Mouse (Mus musculus) cerebellum, adult 9-10 months (tissue): ENCODE measurements at regions not wholly inside any gene's neighbourhood (a gene's known extent, or its start where the extent isn't known, plus 50 kb on each side); places are given as distances from the start of the nearest gene placed in this dataset.

Experiments used
- DNase-seq: peaks from one replicate; pipeline ENCODE4 v3.0.0; 2022

DNA sequence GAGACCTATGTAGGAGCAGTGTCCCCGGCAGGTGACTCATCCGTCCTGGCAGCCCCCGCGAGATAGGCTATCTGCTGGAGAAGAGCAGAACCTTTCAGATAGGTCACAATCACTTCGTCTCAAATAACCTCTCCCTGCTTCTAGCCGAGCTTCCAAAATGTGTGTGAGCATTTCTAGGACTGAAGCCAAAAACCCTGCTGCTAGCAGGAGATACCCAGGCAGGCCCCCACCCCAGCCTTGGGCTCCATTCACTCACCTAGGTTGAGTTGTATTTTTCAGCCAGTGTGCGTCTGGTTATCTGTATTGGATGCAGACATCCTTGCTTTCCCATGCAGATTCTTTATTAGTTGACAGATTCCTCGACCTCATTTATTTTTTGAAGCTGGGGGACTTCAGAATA, 286.6 kb upstream of the Thbs1 start:
- no peak for DNase-seq

DNA sequence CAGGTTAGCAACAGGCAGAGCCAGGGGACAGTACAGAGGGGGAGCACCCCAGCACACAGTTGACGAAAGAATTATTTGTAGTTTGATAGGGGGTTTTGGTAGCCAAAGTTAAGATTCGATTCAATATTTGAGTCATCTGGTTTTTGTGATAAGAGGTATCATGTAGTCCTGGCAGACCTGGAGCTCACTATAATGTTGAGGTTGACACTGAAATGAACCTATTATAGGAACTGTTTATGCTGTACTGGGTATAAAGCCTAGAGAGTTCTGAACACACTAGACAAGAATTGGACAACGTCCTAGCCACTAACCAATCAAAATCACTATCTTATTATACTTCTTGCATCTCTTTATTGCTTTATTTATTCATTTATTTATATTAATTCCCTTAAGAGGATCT, 284.4 kb upstream of the Thbs1 start:
- DNase-seq, result no peak

DNA sequence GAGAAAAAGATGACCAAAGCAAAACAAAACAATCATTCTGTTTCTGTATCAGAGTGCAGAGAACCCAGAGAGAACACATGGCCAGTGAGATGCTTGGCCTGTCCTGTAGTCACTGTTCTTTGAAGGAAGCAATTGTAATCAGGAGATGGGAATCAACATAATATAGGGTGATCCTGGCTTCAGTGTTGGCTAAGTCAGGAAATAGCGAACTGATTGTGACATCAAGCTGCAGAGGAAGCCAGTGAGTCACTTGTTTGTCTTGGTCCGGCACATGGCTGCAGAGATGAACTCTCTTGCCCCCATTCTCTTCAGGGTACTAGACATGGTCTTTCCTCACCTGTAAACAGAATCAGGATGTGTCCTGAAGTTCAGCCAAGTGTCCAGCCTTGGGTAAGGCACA, 273.3 kb upstream of the Thbs1 start:
- DNase-seq, result no peak

DNA sequence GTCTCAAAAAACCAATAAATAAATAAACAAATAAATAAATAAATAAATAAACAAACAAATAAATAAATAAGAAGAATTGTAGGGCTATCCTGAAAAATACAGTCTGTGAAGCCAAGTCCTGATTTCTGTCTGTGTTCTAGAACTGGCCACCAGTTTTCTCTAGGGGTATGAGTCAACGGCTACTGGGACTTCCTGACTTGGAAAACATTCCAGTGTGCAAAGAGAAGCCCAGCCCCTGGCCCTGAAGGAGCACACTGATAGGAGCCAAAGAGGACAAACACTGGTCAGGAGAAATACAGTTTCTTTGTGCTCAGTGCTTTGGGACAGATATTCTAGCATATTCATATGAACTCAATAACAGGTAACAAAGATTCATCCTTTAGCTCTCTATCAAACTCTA, 271.3 kb upstream of the Thbs1 start:
- DNase-seq, result no peak

DNA sequence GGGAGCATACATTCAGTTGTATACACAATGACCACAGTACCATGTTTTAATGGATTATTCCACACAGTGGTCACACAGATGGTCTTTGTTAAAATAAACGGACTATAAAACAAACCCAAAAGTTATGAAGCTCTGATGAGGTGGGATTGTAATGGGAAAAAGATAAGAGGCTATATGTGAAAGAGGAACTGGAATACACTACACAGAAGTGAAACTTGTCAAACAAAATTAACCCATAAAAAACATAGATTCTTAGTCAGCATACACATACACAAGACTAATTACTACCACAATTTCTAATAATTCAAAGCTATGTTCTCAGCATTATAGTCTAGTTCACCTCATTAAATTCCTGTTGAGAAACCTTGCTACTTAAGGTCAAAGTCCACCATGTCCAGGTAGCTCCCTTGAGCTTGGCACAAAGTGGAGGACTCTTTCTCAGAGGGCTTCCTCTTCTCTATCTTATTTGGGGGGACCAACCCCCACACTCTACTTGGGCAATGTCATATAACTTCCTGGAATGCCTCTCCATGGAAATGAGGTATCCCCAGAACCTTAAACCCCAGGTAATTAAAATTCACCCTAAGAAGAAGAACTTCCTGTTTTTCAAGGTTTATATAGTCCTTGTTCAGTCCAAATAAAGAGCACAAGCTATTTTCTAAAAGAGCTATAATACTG, 269.2 kb upstream of the Thbs1 start:
- no peak for DNase-seq

DNA sequence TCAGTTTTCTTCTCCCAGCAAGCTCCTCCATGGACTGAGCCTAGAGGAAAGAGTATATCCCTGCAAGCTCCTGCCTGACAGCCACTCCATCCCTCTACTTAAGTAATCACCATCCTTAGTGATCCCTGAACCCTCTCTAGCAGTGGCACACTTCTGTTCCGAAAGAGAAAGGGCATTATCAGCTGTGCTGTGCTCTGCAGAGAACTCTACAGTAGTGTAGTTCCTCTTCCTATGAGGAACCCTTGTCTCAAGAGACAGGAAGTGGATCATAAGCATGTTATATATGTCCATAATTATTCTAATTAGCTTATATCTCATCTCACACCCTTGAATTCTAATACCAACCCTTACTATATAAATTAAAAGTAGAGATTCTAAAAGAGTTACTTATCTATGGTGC, 259.2 kb upstream of the Thbs1 start:
- no peak for DNase-seq

DNA sequence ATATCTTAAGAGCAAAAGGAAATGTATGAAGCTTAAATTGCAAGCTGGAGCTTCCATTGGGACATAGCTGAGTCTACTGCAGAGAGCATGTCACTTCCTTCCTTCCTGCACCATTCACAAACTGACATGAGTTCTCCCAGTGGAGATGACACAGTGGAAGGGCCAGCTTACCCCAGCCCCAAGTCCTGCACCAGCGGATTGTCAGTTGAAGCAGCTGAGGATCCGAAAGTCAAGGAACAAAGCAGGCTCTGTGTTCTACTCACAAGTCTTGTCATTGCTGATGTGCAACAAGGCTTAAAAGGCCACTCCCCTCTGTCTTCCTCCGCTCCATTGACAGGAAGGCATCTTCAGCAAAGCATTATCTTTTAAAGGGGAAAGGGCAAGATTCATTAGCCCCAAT, 249.4 kb upstream of the Thbs1 start:
- no peak for DNase-seq

DNA sequence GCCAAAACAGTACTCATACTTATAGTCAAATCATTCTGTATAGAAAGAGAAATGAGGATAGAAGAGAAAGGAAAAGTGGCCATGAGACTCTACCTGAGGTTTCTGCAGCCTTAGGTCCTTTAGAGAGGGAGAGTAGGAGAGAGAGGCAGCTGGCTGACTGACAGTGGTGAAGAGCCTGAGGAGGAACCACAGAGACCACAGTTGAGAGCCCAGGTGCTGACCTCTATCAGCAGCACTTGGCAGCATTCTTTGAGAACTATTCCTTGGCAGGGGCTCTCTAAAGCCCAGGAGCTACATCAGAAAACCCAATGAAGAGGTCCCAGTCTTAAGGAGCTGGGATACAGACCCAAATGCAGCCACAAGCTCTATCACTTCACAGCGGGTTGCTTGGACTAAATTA, 246.6 kb upstream of the Thbs1 start:
- no peak for DNase-seq

DNA sequence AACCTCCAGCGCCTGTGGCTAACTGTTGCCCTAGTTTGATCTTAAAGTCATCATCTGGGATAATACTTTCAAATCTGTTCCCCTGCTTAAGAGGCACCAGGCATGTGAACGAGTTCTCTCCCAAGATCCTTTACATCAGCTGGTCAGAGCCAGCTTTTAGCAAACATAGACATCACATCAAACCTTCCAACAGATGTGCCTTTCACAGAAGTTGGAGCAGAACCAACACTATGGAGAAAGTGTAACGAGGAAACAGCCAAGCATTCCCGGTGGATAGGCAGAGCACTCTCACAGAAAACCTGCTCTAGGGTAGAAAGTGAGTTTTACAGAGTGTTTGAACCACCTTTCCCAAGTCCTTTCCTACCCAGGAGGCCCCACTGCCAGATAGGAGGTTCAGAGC, 244.7 kb upstream of the Thbs1 start:
- no peak for DNase-seq

DNA sequence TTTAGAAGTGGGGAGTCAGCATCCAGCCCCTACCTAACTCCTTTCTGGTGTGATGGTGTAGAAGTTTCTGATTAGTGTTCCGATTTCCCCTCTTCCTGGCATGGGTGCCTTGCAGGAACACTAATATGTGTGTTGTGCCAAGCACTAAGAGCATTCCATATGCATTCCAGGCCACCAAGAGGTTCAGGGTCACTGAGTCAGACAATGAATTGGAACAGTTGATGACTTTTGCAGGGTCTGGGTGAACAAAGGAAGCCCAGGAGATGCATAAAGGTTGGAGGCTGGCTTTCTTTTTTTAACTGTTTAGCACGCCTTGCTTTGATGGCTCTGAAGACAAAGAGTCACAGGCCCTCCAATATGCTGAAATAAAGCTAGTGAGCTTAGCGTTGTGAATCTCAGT, 244.3 kb upstream of the Thbs1 start:
- no peak for DNase-seq

DNA sequence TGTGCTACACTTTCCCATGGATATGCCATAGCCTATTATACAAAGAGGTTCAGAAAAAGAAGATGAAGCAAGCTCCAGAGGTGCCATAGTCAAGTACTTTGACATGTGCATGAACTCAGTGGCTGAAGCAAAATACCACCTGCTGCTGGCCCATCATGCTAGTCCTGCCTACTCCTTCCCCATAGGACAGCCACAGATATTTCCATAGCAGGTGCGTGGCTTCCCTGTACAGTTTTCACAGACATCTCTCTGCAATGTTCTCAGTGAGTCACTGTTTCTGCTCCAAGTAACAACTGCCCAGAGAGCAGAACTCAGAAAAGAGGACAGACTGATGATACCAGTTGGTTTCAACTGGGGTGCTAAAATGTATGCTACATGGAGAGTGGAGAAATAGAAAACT, 242.8 kb upstream of the Thbs1 start:
- no peak for DNase-seq

DNA sequence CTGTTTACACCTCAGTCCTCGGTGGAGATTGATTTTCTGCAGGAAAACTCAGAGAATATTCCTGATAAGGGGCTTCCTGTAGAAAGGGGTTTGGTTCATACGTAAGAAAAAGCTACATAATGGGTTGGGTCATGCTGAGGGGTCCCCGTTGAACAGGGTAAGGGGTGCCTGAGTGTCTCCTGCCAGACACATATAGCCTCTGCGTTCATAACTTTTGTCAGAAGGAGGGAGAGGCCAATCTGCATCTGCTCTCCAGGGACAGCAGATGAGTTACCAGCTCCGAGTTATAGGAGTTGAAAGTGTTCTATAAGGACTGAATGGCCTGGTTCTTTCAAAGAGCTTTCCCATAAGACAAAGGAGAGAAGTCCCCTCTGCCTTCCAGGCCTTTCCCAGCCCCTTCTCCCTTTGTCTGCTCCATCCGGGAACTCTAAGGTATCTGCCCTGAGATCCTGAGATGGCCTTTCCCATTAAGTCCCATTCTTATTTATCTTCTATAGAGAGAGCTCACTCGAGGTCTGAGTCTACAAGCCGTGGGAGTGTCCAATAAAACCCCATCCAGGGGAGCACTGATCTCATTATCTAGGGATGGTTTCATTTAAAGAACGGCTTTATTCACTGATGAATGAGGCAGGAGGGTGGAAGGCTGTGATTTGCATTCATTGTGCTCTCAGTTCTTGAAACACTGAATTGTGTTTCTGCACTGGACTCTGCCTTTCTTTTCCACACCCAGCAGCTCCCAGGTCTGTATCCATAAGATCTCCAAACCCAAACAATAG, 240.0 kb upstream of the Thbs1 start:
- no peak for DNase-seq

DNA sequence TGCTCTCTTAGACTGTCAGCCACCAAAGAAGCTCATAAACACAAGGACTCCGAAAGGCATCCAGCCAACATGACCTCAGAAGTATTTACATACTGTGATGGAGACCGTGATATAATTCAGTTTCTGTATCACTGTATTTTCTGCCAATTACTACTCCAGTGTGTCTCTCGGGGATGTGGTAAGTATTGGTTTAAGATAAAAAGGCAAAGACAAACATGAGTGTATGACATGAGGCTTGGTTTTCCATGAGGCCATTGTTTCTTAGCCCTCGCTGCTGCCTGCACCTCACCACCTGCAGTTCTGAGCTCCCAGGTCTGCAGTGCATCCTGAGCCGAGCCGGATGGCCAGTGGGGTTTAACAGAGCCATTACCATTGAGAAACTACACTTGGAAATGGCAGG, 233.9 kb upstream of the Thbs1 start:
- no peak for DNase-seq

DNA sequence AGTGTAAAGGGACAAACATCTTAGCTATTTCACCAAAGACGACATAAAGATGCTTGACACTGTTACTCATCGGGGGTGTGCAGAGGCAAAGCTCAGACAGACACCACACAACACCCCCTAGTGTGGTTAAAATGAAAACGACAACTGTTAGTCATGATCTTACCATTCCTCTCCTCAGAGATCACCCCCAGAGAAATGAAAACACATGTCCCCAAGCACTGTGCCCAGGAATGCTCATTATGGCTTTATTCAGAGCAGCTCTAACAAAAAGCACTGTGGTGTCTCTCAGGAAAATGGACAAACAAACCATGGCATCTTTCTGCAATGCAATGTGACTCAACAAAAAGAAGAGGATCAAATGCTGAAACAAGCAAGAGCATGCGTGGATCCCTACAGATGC, 229.5 kb upstream of the Thbs1 start:
- DNase-seq, result no peak

DNA sequence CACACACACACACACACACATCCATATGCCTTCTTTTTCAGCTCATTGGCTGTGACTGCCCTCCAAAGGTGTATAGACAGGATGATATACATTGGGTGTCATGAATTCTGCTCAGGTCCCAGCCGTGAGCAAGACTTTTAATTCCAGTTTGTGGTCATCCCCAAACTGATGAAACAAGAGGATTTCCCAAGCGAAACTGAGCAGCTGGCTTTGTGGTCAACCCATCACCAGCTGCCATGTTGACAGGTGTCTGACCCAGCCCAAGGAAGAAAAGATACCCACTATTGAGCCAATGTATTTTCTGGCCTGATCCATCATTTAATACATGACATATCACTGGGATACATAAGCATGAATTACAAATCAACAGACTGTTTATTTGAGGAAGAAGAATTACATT, 228.8 kb upstream of the Thbs1 start:
- DNase-seq, result no peak

DNA sequence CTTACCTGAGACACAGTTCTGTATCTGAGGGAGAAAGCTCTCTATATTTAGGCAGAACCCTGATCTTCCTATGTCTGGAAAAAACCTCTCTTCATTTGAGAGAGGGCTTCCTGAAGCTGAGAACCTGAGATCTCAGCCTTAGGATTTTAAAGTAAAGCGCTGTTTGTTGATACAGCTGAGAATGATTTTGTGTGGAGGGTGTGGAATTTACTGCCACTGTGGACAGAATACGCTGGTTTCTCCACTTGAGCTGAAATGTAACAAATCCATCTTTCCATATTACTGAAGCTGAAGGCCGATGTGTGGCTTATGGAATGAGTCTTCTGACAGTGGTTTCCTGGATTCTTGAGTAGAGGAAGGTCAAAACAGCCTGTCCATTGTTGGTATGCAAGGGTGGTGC, 225.2 kb upstream of the Thbs1 start:
- no peak for DNase-seq

DNA sequence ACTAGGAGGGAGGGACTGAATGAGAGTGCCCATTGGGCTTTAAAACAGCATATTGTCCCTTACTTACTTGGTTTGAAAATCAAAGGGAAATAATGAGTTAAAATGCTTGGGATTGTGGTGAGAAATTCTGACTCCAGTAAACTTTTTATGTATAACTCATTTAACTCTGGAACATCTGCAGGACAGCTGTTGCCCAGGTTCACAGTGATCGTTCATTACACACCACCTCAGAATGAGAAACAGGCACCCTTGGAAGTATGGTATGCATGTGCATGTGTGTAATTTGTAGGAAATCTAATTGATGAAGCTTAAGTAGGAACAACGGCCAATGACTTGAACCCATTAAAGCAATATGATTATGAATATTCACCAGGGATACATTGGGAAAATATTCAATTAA, 210.4 kb upstream of the Thbs1 start:
- no peak for DNase-seq

DNA sequence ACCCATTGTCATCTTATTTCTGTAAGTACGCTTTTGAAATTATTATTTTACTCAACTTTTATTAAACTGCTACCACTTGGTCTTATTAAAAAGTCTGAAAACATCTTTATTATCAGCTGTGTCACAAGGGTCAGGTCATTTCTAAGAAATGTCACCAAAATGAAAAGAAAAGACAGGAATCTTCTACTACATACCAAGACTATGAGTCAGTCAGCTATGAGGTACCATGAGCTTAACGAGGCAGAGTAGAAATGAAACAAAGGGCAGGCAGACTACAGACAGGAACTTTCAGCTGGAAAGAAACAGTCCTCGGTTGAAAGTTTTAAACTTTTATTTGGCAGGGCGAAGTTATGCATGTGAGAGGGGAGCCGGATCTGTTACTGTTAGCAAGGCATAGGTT, 208.8 kb upstream of the Thbs1 start:
- DNase-seq, result no peak

DNA sequence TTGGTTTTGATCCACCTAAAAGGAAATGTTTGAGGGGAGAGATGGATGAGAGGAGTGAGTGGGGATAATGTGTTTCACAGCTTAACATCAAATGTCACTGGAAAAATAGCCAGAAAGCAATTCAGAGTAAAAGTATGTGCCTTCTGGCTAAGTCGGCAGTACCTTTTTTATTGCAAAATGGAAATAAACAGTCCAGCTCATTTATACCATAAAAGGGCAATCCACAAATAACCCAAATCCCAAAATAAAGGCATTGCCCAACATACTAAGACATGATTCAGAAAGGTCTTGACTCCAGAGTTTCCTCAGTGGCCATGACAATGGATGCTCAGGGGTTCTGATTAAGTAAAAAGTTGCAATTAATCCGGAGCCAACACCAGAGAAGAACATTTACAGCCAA, 208.0 kb upstream of the Thbs1 start:
- DNase-seq, result no peak

DNA sequence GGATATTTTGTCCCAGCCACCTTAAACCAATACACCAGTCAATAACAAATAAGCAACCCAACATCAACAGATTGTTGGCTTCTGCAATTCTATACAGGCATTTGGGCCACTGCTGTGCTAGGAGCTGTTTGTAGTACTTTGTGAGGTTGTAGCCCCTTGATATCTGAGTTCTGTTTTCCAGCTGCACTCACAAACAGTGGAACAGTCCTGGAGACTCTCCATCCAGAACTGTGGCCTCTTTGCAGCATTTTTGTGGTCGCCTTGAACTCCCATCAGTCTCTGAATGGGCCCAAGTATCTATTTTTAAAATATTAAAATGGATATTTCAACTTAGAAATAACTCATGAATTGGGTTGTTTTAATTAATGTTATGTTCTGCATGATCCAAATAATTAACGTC, 205.2 kb upstream of the Thbs1 start:
- DNase-seq, result no peak

DNA sequence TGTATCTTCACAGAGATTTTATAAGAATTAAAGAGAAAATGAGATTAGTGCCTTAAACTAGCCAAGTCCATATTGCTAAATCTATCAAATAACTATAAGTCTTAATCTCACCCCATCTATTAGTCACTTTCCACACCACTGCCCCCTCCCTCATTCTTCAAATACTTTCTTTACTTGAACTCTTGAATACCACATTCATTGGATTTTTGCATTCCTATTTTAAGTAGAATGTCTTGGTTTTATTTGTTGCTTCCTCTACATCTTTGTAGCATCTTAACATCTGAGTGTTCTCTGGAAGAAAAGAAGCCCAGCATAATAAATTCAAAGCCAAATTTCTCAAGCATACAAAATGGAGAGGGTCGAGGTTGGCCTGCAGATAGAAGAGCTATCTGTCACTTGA, 200.9 kb upstream of the Thbs1 start:
- no peak for DNase-seq

DNA sequence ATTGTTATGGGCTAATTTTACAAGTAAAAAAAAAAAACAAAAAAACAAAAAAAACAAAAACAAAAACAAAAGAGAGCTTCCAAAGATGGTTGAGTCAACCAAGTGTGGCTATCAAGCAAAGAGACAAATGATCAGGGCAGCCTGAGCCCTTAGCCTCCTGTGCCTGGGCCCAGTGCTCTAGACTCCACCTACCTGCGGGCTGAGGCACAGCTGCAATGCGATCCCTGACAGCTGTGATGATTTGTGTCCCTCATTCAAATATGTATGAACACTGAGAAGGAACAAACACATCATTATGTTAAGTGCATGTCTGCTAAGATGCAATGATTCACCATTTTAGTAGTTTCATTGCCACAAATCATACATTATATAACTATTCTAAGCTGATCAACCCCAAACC, 199.0 kb upstream of the Thbs1 start:
- no peak for DNase-seq

DNA sequence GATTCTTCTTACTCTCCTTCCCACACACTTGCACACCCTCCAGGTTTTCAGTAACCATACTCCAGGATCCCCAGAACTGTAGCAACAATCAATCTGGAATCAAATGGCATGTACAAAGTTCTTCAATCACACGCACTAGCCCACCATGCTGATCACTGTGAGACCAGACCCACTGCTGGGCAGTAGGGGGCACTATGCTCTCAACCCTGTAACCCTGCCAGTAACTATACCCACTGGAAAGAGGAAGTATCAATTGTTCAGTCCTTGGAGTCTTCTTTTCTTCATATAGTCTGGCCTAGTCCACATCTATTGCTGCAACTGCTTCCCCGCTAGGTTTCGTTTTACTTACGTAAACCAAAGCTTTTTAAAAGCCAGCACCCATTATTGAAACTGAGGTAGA, 197.8 kb upstream of the Thbs1 start:
- no peak for DNase-seq

DNA sequence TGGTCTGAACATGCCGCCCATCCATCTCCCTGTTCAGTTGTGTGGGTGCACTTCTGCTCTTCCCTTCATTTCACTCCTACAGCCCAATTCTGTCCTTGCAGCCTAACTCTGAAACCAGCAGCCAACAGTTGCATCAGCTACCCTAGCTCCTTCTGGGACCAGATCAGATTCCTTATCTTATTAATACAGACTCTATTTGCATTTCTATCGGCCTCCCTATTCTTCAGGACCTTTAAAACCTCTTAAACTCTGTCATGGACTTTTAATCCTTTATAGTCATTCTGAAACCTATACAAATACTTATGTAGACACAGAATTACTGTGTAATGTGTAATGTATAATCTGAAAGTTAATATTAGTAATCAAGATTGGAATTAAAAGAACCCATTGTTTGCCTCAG, 195.9 kb upstream of the Thbs1 start:
- no peak for DNase-seq

DNA sequence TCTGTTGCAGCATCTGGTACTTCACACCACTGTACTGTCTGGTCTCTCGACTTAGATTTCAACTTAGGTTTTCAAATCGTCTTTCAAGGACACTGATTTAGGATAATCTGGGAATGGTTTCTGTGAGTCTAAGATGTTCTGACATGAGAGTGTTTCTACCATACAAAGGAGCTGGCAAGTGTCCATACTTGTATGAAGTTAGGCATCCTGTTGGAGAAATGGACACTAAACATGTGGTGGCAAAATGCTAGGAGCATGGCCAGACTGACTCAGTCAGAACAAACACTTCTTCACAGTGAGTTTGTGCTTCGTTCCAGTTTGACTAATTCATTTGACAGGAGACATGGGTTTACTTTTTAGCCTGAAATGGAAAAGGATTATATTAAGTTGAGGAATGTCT, 194.5 kb upstream of the Thbs1 start:
- no peak for DNase-seq
